Mouse (Mus musculus): Measurements from ENCODE around the gene Shroom2.
"Not testable (repeated sequence)": the region's sequence is repeated elsewhere in the genome, so short reads cannot be mapped to it uniquely, and the experiment has no call there.

The Shroom2 gene

GRCm38 (mm10) chrX:152768891-152769599 is at the start of gene Shroom2:
Gene Shroom2, minus strand, starts transcription at chrX:152769465.
- no peak for DNase-seq (ENCODE audit: low read depth in 2 of 2, low spot score in 2 of 2)

- DNase-seq (ENCODE audit: low read depth in 2 of 2, low spot score in 2 of 2): no peak
Measured at GRCm38 (mm10) chrX:152818996-152819395, 49.7 kb upstream of the Shroom2 start.

DNA sequence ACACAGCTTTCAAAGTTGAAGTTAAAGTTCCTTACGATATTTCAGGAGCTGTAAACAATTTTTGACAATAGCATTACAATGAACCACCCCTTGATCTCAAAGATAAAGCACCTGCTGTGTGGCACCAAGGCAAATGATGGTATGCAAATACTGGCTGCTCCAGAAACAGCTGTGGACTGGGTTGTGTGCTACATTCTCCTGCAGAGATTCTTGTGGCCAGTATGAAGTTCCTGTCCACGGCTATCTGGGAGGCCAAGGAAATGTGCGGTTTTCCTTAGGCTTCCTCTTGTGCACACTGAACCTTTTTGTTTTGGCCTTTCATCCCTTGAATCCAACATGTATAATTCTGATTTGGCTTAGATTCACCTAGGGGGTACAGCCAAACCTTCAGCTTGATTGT is 44.1 kb upstream of the Shroom2 start:
- DNase-seq (ENCODE audit: low read depth in 2 of 2, low spot score in 2 of 2): no peak

- no peak for DNase-seq (ENCODE audit: low read depth in 2 of 2, low spot score in 2 of 2)
Measured at GRCm38 (mm10) chrX:152805317-152805716, 36.1 kb upstream of the Shroom2 start.

- DNase-seq (ENCODE audit: low read depth in 2 of 2, low spot score in 2 of 2): no peak
Measured at GRCm38 (mm10) chrX:152788611-152789010, 19.3 kb upstream of the Shroom2 start.

- DNase-seq (ENCODE audit: low read depth in 2 of 2, low spot score in 2 of 2): no peak
Measured at GRCm38 (mm10) chrX:152788129-152788528, 18.9 kb upstream of the Shroom2 start.

- no peak for DNase-seq (ENCODE audit: low read depth in 2 of 2, low spot score in 2 of 2)
Measured at GRCm38 (mm10) chrX:152781720-152782403, 12.6 kb upstream of the Shroom2 start, which contains the start of gene Gpr143. Gene Gpr143, plus strand, starts transcription at chrX:152781921.

- no peak for DNase-seq (ENCODE audit: low read depth in 2 of 2, low spot score in 2 of 2)
Measured at GRCm38 (mm10) chrX:152769600-152770157, 414 bp upstream of the Shroom2 start.

- no peak for DNase-seq (ENCODE audit: low read depth in 2 of 2, low spot score in 2 of 2)
Measured at GRCm38 (mm10) chrX:152764171-152764570, 5.1 kb downstream of the Shroom2 start.

- no peak for DNase-seq (ENCODE audit: low read depth in 2 of 2, low spot score in 2 of 2)
Measured at GRCm38 (mm10) chrX:152762855-152763254, 6.4 kb downstream of the Shroom2 start.

DNA sequence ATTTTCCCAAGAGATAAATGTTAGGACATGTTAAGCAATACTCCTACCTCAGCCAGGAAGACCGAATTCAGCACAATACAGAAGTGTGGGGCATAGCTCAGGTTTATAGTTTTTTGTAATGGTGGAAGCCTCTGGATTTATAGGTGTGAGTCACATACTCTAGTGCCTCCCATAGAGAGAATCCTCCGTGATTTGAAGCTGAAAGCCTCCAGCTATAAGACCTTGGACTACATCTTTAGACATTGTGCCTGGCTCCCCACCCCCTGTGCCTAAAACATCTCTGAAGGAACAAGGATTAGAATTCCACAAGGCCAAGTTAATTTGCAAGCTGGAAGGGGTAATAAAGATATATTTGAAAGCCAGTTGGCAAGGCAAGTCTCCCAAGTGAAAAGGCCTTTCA is 6.8 kb downstream of the Shroom2 start:
- no peak for DNase-seq (ENCODE audit: low read depth in 2 of 2, low spot score in 2 of 2)

GRCm38 (mm10) chrX:152756293-152756692 is 13.0 kb downstream of the Shroom2 start:
- no peak for DNase-seq (ENCODE audit: low read depth in 2 of 2, low spot score in 2 of 2)

- no peak for DNase-seq (ENCODE audit: low read depth in 2 of 2, low spot score in 2 of 2)
Measured at GRCm38 (mm10) chrX:152755819-152756218, 13.4 kb downstream of the Shroom2 start.

DNA sequence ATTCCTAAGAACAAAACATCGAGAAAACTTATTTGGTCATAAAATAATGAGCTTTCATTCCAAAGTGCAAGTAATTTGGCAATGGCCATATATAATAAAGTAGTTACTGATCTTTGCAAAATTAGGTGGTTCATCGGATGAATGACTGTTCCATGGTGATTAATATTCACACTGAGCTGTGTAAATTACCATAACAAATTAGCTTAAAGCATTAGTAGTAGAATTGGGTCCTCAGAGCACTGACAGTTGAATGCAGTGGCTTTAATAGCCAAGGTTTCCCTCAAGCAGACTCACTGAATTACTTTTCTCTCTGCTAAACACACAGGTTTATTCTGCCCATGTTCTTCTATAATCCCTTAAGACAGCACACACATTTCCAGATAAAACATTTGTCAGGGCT is 23.3 kb downstream of the Shroom2 start:
- no peak for DNase-seq (ENCODE audit: low read depth in 2 of 2, low spot score in 2 of 2)

GRCm38 (mm10) chrX:152743642-152744041 is 25.6 kb downstream of the Shroom2 start:
- DNase-seq (ENCODE audit: low read depth in 2 of 2, low spot score in 2 of 2): no peak

GRCm38 (mm10) chrX:152738759-152739368 is 30.4 kb downstream of the Shroom2 start:
- no peak for DNase-seq (ENCODE audit: low read depth in 2 of 2, low spot score in 2 of 2)

- no peak for DNase-seq (ENCODE audit: low read depth in 2 of 2, low spot score in 2 of 2)
Measured at GRCm38 (mm10) chrX:152738191-152738590, 31.1 kb downstream of the Shroom2 start.

DNA sequence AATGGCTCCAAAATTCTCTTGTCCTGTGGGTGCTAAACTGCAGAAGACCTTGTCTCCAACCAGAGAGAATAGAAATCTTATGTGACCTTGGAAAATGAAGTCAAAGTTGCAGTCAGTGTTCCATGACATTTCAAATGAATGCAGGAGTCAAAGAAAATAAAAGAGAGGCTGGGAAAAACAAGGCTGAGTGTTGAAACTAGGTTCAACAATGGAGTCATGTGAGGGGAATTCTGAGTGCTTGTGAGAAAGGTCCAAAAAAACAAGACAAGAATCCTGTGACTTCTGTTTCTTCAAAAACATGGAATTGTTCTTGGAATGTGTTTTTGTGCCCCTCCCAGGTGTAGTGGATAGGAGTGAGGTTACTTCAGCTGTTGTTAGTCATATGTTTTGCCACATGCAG is 34.0 kb downstream of the Shroom2 start:
- DNase-seq (ENCODE audit: low read depth in 2 of 2, low spot score in 2 of 2): no peak

DNA sequence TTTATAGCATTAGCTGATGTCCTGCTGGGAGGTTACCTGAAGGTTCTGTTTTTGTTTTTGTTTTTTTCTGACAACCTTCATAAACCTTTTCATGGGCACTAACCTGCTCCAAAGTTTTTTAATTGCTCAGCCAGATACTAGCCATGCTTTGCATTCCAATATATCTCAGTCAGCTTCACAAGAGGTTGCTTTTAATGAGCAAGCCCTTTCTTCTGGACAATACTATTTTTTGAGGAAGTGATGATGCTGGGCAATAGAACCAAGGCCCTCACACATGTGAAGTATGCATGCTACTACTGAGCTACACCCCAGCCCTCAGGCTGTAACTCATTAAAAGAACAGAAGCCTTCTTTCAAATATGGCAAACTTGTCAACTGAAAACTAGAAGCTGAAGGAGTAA is 52.6 kb downstream of the Shroom2 start:
- DNase-seq (ENCODE audit: low read depth in 2 of 2, low spot score in 2 of 2): no peak

GRCm38 (mm10) chrX:152710715-152711114 is 58.5 kb downstream of the Shroom2 start:
- not testable (repeated sequence) for DNase-seq (ENCODE audit: low read depth in 2 of 2, low spot score in 2 of 2)

- no peak for DNase-seq (ENCODE audit: low read depth in 2 of 2, low spot score in 2 of 2)
Measured at GRCm38 (mm10) chrX:152708359-152708758, 60.9 kb downstream of the Shroom2 start.

DNA sequence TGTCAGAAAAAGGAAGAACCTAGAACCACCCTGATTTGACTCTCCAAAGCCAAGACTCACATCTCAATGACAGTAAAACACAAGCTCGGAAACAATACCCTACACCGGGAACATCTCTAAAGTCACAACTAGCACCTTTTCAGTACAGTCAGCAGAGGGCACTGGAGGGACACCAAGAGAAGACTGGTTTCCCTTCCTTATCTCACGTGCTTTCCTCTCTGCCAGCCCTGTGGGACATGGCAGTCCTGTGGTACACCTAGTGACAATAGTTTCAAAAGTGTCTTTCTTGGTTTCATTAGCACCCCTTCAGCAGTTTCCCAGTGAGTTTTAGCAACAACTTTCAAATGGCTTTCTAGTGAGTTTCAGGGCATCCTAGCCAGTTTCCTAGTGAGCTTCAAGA is 63.9 kb downstream of the Shroom2 start:
- no peak for DNase-seq (ENCODE audit: low read depth in 2 of 2, low spot score in 2 of 2)
